Mouse (Mus musculus) bone marrow macrophage, adult 2 months (primary cell): ENCODE results near the gene Nkain2.

Experiments
- CTCF ChIP-seq: IDR thresholded peaks from 2 replicates; pipeline ENCODE4 v1.5.1; 2012; ENCODE audit warnings: low read depth, mild to moderate bottlenecking, low read length, moderate library complexity
- POLR2A ChIP-seq: IDR thresholded peaks from 2 replicates; pipeline ENCODE4 v1.6.1; 2012; ENCODE audit warnings: mild to moderate bottlenecking, low read depth, low read length, borderline replicate concordance

DNA sequence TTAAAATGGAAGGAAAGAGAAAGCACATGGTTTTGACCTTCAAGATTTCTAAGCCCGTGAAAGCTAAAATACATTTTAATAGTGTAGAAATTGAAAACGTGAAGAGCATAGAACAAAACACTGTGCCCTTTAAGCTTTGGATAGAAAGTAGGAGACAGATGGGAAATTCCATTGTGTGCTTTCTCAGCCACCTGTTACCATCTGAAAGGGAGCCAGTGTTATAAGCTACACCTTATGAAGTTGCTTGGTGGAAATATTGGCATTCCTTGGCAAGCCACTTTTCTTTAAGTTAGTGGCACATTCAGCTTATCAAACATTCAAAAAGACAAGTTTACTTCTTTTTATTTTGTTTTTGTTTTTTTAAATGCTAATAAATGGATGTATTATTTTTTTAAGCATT lies 427.5 kb downstream of the Nkain2 start:
- no peak for TF ChIP-seq CTCF
- TF ChIP-seq POLR2A: no peak
